8 mouse cellular contexts compared by ENCODE assay signal in the genomic region with DNA sequence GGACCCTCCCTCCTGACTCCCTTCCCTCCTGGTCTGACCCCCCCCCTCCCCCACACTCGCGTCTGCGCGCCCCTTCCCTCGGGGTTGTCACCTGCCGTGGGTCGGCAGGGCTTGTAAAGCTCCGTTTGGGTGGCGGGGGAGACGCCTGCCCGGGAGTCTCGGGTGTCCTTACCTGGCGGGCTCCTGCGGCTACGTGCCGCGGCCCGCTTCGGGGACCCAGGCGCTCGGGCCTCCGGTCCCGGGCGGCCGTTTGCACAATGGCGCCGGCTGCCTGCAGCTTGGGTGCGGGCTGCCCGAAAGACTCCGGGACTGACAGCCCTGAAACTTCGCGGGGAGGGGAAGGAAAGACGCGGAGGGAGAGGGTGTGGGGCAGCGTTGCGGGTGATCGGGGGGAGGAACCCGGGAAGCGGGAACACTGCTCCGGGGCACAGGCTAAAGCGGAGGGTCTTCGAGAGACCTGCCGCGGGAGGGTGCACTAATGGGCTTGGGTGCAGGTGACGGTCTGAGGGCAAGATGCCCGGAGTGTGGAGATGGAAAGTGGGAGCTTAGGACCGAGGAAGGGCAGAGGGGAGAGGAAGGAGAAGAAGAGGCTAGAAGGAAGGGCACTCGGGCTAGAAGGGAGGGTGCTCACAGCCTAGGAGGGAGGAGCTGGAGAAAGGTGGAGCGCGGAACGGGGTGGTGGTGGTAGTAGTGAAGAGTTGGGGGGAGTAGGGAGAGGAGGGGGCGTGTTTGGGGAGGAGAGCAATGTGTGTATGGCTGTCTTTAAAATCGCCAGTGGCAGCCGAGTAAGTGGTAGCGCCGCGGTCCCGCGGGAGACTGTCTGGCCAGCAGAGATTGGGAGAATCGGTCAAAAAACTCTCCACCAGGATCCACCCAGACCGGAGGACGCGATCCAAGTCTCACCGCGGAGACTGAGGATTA. TPM values are rescaled to one million over a fixed set of nuclear protein-coding genes. Genes with fewer than 3 reads are reported as not detected.
DNase-seq lines count a peak whose midpoint lies in the region; ATAC-seq and TF ChIP-seq lines count a peak whose summit lies in the region.

A gene (minus strand): TSS at position 645 of the 921 bp plus-strand sequence.

- H3K27ac ChIP-seq in MEL (ENCODE audit: control insufficient read depth, low read depth, low read length), result no peak within 1 kb of the TSS
- H3K27ac ChIP-seq in forebrain, postnatal 0 days (ENCODE audit: low read depth, low read length), result peak within 1 kb of the TSS; percentile 87
- H3K27ac ChIP-seq in layer of hippocampus, adult 2 months, result peak within 1 kb of the TSS; percentile 94
- H3K27ac ChIP-seq in lung, embryonic 15.5 days, result peak within 1 kb of the TSS; percentile 93
- peak within 1 kb of the TSS; percentile 95 for H3K27ac ChIP-seq in olfactory bulb, adult 2 months (ENCODE audit: insufficient read depth, low read depth, low read length)

- no peaks in the 10 kb centered on the region for H3K9me3 ChIP-seq in MEL (replicated peaks; ENCODE audit: insufficient read depth, low read length)
- H3K9me3 ChIP-seq in forebrain, postnatal 0 days (ENCODE audit: low read length), result no peaks in the 10 kb centered on the region
- no peaks in the 10 kb centered on the region for H3K9me3 ChIP-seq in lung, embryonic 15.5 days

- intact Hi-C loops in heart, postnatal 36 days (cut with DNase I), result loop anchor here (2.0 kb wide), 1 partner anchor 59 kb away; no protein-coding TSS in a partner anchor

- peaks cover 0 to 2% of the 10 kb centered on the region in 2 experiments; a peak in 1 of 4 replicates for H3K27me3 ChIP-seq in MEL (ENCODE audit: control insufficient read depth in 1 of 2, insufficient read depth in 2 of 2, low read length in 2 of 2)
- H3K27me3 ChIP-seq in forebrain, postnatal 0 days (ENCODE audit: insufficient read depth, low read length), result no peaks in the 10 kb centered on the region
- H3K27me3 ChIP-seq in lung, embryonic 15.5 days, result no peaks in the 10 kb centered on the region

- no peak for TF ChIP-seq EP300 in MEL (IDR thresholded peaks at IDR 0.05; ENCODE audit: low read depth in 1 of 2, low read length in 2 of 2)

- ATAC-seq in forebrain, postnatal 0 days, result peak; percentile 39
- ATAC-seq in lung, embryonic 15.5 days (ENCODE audit: borderline replicate concordance, extremely low read depth, low FRiP score, low TSS enrichment), result peak; percentile 36; the same call in 1 of the 2 replicates

- 1% methylated on average over 64 of the region's 65 CpGs for WGBS in forebrain, postnatal 0 days
- WGBS in lung, embryonic 15.5 days, result under 1% methylated on average over 64 of the region's 65 CpGs
- WGBS in olfactory bulb, adult 2 months, result under 1% methylated on average over 65 of the region's 65 CpGs

- peak; percentile 21 for DNase-seq in MEL (ENCODE audit: low read depth, low spot score)
- peak; percentile 71 for DNase-seq in cerebellum, adult 11 months
- DNase-seq in forebrain, postnatal 0 days, result peak; percentile 53
- peak; percentile 55 to 72 for DNase-seq in heart, postnatal 36 days
- peak in 1 of 2 experiments; percentile 17 for DNase-seq in layer of hippocampus, adult 2 months (ENCODE audit: low spot score in 2 of 2)
- DNase-seq in urinary bladder, adult 2 months (ENCODE audit: low spot score), result peak; percentile 63

- H3K4me2 ChIP-seq in forebrain, postnatal 0 days (ENCODE audit: low read depth), result peak within 1 kb of the TSS; percentile 93
- H3K4me2 ChIP-seq in lung, embryonic 15.5 days, result peak within 1 kb of the TSS; percentile 92

- H3K4me3 ChIP-seq in MEL (ENCODE audit: control insufficient read depth in 1 of 2, insufficient read depth in 1 of 2, low read depth in 2 of 2, low read length in 2 of 2), result peak within 1 kb of the TSS; percentile 64 to 78
- peak within 1 kb of the TSS; percentile 84 for H3K4me3 ChIP-seq in forebrain, postnatal 0 days (ENCODE audit: low read depth, low read length)
- peak within 1 kb of the TSS; percentile 87 for H3K4me3 ChIP-seq in layer of hippocampus, adult 2 months
- H3K4me3 ChIP-seq in lung, embryonic 15.5 days, result peak within 1 kb of the TSS; percentile 74
- H3K4me3 ChIP-seq in olfactory bulb, adult 2 months (ENCODE audit: insufficient read depth, low read depth, low read length), result peak within 1 kb of the TSS; percentile 82

- H3K79me2 ChIP-seq in MEL (ENCODE audit: control insufficient read depth, insufficient read depth, low read length, poor library complexity), result no peaks in the 10 kb centered on the region

- peak within 1 kb of the TSS; percentile 64 for H3K9ac ChIP-seq in MEL (ENCODE audit: control insufficient read depth, low read depth, low read length, poor library complexity, severe bottlenecking)
- H3K9ac ChIP-seq in forebrain, postnatal 0 days, result peak within 1 kb of the TSS; percentile 76
- H3K9ac ChIP-seq in lung, embryonic 15.5 days, result peak within 1 kb of the TSS; percentile 71

- H3K4me1 ChIP-seq in MEL (ENCODE audit: control insufficient read depth in 1 of 2, insufficient read depth in 2 of 2, low read length in 2 of 2), result no peaks in the 10 kb centered on the region
- H3K4me1 ChIP-seq in forebrain, postnatal 0 days (ENCODE audit: insufficient read depth), result peaks cover 5% of the 10 kb centered on the region
- peaks cover 28% of the 10 kb centered on the region for H3K4me1 ChIP-seq in lung, embryonic 15.5 days
- peaks cover 16% of the 10 kb centered on the region; the same call in 1 of the 2 replicates for H3K4me1 ChIP-seq in olfactory bulb, adult 2 months (ENCODE audit: control insufficient read depth, insufficient read depth, low read length)

- no peak for TF ChIP-seq CTCF in MEL (IDR thresholded peaks at IDR 0.05 in 2 of 3, conservative IDR thresholded peaks at IDR 0.05 in 1 of 3; ENCODE audit: control insufficient read depth in 1 of 3, insufficient read depth in 1 of 3, low read depth in 2 of 3, low read length in 3 of 3, poor library complexity in 1 of 3, severe bottlenecking in 1 of 3)
- TF ChIP-seq CTCF in forebrain, postnatal 0 days (IDR thresholded peaks at IDR 0.05; ENCODE audit: low read depth), result no peak
- TF ChIP-seq CTCF in layer of hippocampus, adult 2 months (conservative IDR thresholded peaks at IDR 0.05), result no peak
- no peak for TF ChIP-seq CTCF in olfactory bulb, adult 2 months (IDR thresholded peaks at IDR 0.05; ENCODE audit: insufficient read depth, low read depth, low read length)

- H3K36me3 ChIP-seq in MEL (ENCODE audit: control insufficient read depth in 1 of 2, insufficient read depth in 2 of 2, low read length in 2 of 2), result no peaks in the 10 kb centered on the region
- peaks cover 14% of the 10 kb centered on the region for H3K36me3 ChIP-seq in forebrain, postnatal 0 days (ENCODE audit: insufficient read depth)
- peaks cover 21% of the 10 kb centered on the region for H3K36me3 ChIP-seq in lung, embryonic 15.5 days

- no peak for TF ChIP-seq RAD21 in MEL (IDR thresholded peaks at IDR 0.05; ENCODE audit: low read depth, low read length)

- peak in 1 of 2 experiments; percentile 13; a peak in 1 of 4 replicates for TF ChIP-seq POLR2A in MEL (IDR thresholded peaks at IDR 0.05; ENCODE audit: control insufficient read depth in 1 of 2, insufficient read depth in 1 of 2, low read depth in 1 of 2, low read length in 2 of 2, poor library complexity in 1 of 2)
- TF ChIP-seq POLR2A in olfactory bulb, adult 2 months (IDR thresholded peaks at IDR 0.05; ENCODE audit: insufficient read depth, low read depth, low read length), result peak; percentile 9; the same call in 1 of the 2 replicates

TF ChIP-seq in MEL, 35 proteins besides CTCF, POLR2A, EP300 and RAD21:
- TF ChIP-seq ZKSCAN1 (IDR thresholded peaks at IDR 0.05; ENCODE audit: low read depth, low read length) (no peak), ELF1 (IDR thresholded peaks at IDR 0.05; ENCODE audit: low read depth, low read length) (no peak), SMC3 (IDR thresholded peaks at IDR 0.05; ENCODE audit: low read depth, low read length) (no peak), UBTF (IDR thresholded peaks at IDR 0.05; ENCODE audit: borderline replicate concordance, insufficient read depth, low read depth, low read length) (no peak), GATA1 (IDR thresholded peaks at IDR 0.05; ENCODE audit: low read depth, low read length) (no peak), HCFC1 (IDR thresholded peaks at IDR 0.05; ENCODE audit: low read depth, low read length) (no peak)

RNA-seq across cellular contexts. Expression of the gene that starts here (rescaled TPM):
- 0.85 and 1.0 TPM in 2 replicates for total RNA-seq in MEL (2012; rRNA removed)
- 1 to 10 TPM in 1 of 2 experiments, not detected in 1; 5.7 TPM for polyA plus RNA-seq in MEL (2012; ENCODE audit: insufficient read depth in 1 of 2, insufficient read length in 2 of 2, low read depth in 1 of 2, low replicate concordance in 2 of 2, missing spikeins in 1 of 2)
- 19.2 and 28.6 TPM in 2 replicates for total RNA-seq in forebrain, postnatal 0 days (2014; rRNA removed)
- 39.6 and 40.4 TPM in 2 replicates for polyA plus RNA-seq in forebrain, postnatal 0 days (2015; fragmentation: Nextera tagmentation; extraction: Ambion mirVana)
- total RNA-seq in heart, postnatal 36 days (2021), result 10 to 100 TPM; 10.8 to 15.4 TPM
- total RNA-seq in layer of hippocampus, adult 2 months (2021), result 10 to 100 TPM; 20.2 to 25.8 TPM
- 18.9 and 22.0 TPM in 2 replicates for polyA plus RNA-seq in lung, embryonic 15.5 days (2015; fragmentation: Nextera tagmentation; extraction: Ambion mirVana)
- polyA plus RNA-seq in olfactory bulb, adult 2 months (2012; ENCODE audit: insufficient read depth, insufficient read length, low replicate concordance, missing spikeins), result not detected in 2 replicates
- 55.6 and 64.6 TPM in 2 replicates for polyA plus RNA-seq in urinary bladder, adult 2 months (2012; rRNA removed)
